Mouse (Mus musculus): Measurements from ENCODE around the gene Zfhx2.

The Zfhx2 gene

DNA sequence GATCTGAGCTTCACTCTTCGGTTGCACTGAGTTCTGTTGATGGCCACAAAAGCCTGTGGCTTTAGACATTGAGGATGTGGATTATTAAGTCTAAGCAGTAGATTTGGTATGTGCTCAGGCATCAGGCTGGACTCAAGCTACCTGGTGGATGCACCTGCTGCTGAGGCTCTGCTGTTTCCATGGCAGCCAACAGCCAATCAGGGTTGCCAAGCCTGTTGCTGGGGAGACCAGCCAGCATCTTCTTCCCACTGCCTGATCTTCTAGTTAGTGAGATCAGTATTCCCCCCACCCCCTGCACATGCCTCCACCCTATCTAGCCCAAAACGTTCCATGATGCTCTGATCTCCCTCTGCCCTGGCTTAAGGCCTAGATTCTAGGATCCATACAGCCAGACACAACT, 19.6 kb upstream of the Zfhx2 start:
- POLR2A ChIA-PET, result interaction anchor here in 1 of 4 experiments (0.7 kb wide), 1 partner anchor 820 kb away, joined by 3 read pairs; no protein-coding TSS in a partner anchor

DNA sequence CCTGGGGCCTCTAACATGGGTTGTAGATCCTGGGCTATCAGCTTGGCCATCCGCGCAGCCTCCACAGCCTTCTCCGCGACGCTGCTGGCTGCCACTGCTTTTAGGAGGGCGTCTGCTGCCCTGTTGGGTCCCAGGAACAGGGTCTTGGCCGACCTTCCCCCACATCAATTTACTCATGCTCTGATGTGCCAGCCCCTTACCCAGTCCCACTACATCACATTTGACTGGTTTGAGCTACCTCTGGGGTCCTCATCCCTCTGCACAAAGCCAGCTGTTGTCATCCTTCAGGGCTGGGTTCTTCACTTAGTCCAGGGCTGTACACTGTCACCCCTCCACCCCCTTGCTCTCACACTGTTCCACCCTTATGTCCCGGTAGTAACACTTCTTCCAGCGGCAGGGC, 18.0 kb upstream of the Zfhx2 start:
- ChIA-PET POLR2A (interaction anchor here in 3 of 4 experiments (0.6 to 1.1 kb wide), 5 partner anchors 10 to 501 kb away, joined by 3 read pairs; no protein-coding TSS in a partner anchor), CTCF (interaction anchor here in 3 of 4 experiments (0.6 to 1.5 kb wide), 14 partner anchors 11 to 420 kb away, joined by 3 to 9 read pairs (median 4); partner anchors contain the start of gene Ngdn (in 1 of the 3))

More for the DNA sequence above, 19.6 kb upstream of the Zfhx2 start:
- CTCF ChIA-PET, result interaction anchor here in 1 of 4 experiments (1.2 kb wide), 1 partner anchor 84 kb away, joined by 5 read pairs; no protein-coding TSS in a partner anchor

DNA sequence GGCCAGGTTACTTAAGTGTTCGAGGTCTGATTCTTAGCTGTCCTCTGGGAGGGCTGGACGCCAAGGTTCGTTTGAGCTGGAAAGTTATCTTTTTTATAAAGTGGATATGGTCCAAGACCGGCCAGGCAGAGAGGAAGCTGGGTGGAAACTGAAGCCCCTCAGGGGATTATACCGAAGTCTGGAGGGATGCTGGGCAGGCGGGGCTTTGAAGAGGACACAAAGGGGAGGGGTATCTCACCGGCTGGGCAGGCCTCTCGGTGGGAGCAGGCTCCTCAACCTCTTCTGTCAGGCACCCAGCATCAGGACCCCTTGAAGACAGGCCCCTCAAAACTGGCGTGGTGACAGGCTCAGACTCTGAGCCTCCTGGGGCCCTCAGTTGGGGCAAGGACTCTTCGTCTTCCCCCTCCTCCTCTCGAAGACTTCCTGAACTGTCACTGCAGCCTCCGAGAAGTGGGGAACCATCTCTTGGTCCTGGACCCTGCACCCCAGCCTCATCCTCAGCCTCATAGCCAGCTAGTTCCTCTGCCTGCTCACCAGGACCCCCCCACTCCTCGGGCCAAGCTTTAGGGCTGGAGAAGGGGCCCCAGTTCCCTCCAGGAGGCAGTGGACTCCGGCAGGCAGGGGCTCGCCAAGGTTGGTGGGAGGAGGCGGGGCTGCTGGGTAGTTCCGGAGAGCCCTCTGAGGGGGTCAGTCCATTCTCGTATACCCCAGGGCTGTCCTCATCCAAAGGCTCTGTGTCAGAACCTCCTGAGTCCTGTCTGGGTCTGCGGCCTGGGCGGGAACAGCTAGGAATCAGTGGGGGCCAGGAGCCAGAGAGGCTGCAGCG, 17.1 kb upstream of the Zfhx2 start:
- ChIA-PET POLR2A (interaction anchor here in 1 of 4 experiments (0.7 to 1.4 kb wide), 3 partner anchors 8 to 94 kb away, joined by 3 read pairs; partner anchors contain the start of genes Jph4 and Ngdn), CTCF (interaction anchor here in 1 of 4 experiments (0.6 to 1.5 kb wide), 12 partner anchors 11 to 421 kb away, joined by 3 to 9 read pairs (median 4); partner anchors contain the start of gene Ngdn)

DNA sequence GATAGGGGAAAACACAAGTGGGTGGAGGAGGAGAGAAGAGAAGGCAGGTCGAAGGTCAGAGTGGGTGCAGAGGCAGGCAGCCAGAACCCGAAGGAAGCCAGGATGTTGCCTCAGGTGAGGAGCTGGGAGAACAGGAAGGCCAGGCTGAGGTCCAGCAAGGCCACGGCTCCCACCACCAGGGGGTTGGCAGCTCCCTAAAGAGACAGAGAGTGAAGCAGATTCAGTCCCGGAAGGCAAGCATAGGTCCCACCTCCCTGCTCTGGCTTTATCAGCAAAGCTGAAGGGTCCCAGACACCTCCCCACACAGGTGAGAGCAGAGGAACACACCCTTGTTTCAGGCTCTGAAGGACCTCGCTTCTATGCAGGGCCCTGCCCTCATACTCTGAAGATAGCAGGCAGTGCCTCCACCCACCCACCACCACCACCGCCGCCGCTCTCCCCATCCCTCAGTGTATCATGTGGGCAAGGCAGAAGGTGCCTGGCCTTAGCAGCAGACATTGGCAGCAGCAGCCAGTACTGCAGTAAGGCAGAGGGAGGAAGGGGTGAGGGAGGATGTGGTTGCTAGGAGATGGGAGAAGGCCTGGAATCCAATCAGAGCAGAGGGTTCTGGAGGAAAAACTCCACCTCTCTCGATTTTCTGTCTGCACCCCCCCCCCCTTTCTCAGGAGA, 16.2 kb upstream of the Zfhx2 start:
- ChIA-PET POLR2A (interaction anchor here in 1 of 4 experiments (1.4 to 1.8 kb wide), 2 partner anchors 9 to 12 kb away, joined by 3 to 4 read pairs; partner anchors contain the start of gene Jph4), CTCF (interaction anchor here in 2 of 4 experiments (0.6 to 2.2 kb wide), 2 partner anchors 14 kb away, joined by 3 to 4 read pairs; partner anchors contain the start of gene Thtpa (in 1 of the 2))

DNA sequence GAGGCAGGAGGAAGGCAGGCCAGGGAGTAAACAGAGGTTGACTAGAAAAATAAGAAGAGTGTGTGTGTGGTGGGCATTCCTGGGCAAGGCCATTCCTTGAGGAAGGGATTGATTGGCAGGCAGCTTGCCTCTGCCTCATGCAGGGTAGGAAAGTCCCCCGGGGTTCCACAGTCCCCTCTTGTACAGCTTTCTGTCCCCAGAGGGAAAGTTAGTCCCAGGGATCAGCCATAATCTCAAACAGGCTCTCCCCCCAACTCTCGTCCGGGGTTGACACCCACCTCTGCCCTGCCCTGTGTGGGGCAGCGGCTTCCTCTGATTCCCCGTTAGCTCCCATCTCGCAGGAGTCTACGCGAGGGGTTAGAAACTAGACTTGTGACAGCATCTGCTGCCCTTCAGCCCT, 14.9 kb upstream of the Zfhx2 start:
- POLR2A ChIA-PET, result interaction anchor here in 3 of 4 experiments (0.7 to 1.9 kb wide), 19 partner anchors 9 to 454 kb away, joined by 3 to 11 read pairs (median 4); partner anchors contain the start of genes Ngdn (in 3 of the 3), Thtpa (in 3 of the 3), A730061H03Rik (in 2 of the 3) and Zfhx2 (in 1 of the 3)

DNA sequence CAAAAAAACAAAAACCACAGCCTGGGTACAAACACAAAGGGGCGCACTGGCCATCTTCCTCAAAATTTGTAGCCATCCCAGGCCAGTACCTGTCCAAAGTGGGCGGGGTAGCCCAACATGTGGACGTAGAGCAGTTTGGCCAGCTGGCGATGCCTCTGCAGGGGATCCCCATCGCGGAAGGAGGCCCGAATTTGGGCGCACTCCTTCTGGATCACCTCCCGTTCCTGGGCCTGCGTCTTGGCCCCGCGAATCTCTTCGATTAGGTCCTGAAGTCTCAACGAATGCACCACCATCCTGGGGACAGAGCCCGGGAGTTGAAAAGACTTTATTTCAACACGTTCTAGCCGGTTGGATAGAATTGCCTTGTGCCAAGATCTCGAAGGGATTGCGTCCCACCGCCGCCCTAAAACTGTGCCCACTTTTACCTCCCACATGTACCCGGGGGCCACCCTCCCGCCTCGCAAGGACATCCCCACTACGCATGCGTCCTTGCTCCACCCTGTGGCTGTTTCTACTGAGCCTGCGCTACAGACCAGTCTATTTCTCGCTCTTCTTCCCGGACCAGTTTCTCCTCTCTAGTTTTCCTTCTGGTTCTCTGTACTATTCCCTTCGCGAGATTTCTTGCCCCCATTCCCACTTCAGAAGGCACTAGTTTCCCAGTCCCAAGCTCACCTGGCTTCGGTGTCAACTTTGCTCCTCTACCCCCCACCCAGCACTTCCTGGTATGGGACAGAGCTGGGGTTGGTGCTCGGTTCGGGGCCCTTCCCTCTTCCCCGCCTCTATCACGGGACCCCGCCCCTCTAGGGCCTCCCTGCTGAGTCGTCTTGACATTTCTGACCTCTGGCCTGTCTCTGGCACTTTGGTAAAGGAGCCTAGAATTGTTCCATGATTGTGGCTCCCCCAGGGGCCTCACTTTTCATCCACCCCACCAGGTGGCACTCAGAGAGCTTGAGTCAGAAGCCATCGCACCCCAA, 14.0 kb upstream of the Zfhx2 start, which contains the start of gene Ap1g2:
TSS of gene Ap1g2 (minus strand) at position 758 of the 974 bp plus-strand sequence.
- CTCF ChIA-PET, result interaction anchor here (0.6 to 2.1 kb wide), 20 partner anchors 8 to 779 kb away, joined by 3 to 8 read pairs (median 4); partner anchors contain the start of genes Jph4 (in 2 of the 4), Ngdn (in 2 of the 4), Dhrs4 (in 1 of the 4) and Khnyn (in 1 of the 4)
- POLR2A ChIA-PET, result interaction anchor here in 3 of 4 experiments (0.7 to 1.9 kb wide), 21 partner anchors 9 to 454 kb away, joined by 3 to 11 read pairs (median 4); partner anchors contain the start of genes Ngdn (in 3 of the 3), Thtpa (in 3 of the 3), A730061H03Rik (in 2 of the 3) and Zfhx2 (in 1 of the 3)

More for the DNA sequence above, 14.9 kb upstream of the Zfhx2 start:
- CTCF ChIA-PET, result interaction anchor here in 3 of 4 experiments (0.9 to 2.2 kb wide), 17 partner anchors 9 to 372 kb away, joined by 3 to 8 read pairs (median 4); partner anchors contain the start of genes Jph4 (in 2 of the 3), Ngdn (in 2 of the 3), Dhrs4 (in 1 of the 3) and Thtpa (in 1 of the 3)

DNA sequence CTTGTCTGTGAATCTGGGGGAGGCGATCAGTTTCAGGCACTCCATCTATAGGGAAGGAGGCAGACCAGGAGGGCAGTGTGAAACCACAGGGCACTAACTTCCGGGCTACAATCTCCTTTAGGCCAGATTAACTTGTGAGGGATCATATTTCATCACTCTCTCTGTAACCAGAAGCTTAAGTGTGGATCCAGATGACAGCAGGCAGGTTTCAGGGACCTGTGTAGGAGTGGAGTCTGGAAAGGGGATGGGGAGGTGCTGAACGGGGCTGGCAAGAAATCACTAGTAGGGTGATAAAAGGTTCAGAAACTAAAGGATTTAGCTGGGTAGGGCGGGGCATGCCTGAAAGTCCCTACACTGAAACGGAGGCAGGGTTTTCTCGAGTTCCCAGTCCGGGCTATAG, 13.3 kb upstream of the Zfhx2 start:
- CTCF ChIA-PET, result interaction anchor here in 3 of 4 experiments (1.0 to 2.1 kb wide), 5 partner anchors 11 to 81 kb away, joined by 3 to 8 read pairs (median 4); partner anchors contain the start of gene Zfhx2 (in 1 of the 3)
- POLR2A ChIA-PET, result interaction anchor here in 2 of 4 experiments (0.9 to 1.9 kb wide), 6 partner anchors 8 to 455 kb away, joined by 3 to 11 read pairs (median 4); partner anchors contain the start of genes A730061H03Rik (in 1 of the 2) and Thtpa (in 1 of the 2)

DNA sequence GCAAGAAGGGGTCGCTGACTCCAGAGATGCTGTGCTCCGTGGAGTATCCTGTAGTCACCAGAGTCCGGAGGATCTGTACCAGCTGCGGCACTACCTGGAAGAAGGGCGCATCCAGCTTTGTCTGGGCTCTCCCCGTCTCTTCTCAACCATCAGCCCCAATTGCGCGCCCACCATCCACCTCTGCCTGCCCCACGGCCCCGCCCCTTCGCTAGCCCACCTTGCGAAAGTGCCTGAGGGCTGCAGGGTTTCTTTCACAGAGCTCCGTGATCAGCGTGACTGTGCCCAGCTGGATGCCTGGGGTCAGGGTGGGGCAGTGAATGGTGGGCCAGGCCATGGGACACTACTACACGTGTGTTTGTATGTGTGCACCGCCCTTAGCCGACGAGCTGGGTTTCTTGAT, 12.2 kb upstream of the Zfhx2 start:
- CTCF ChIA-PET, result interaction anchor here in 3 of 4 experiments (0.5 to 14.9 kb wide), 7 partner anchors 10 to 453 kb away, joined by 3 to 342 read pairs (median 4); partner anchors contain the start of gene Zfhx2 (in 1 of the 3)

DNA sequence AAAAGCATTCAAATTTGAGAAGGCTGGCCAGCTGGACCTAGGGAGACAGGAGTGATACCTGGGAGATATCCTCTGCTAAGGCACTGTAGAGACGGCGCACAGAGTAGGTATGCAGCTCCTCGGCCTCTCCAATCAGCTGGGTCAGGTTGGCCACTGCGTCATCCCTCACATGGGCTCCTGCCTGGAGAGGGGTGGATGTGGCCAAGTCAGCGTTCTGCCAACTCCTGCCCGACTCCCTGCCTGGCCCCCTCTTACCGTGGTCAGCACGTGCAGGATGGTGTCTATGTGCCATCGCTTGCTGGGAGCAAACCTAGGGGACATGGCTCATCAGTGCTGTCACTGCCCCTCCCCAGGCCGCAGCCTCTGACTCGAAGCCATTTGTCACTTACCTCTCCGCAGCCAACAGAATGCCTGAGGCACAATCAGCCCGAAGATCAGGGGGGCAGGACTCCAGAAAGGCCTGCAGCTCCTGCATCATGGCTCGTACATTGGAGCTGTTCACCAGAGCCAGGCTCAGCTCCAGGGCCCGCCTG, 10.2 kb upstream of the Zfhx2 start:
- ChIA-PET CTCF (interaction anchor here (0.5 to 14.9 kb wide), 7 partner anchors 20 to 87 kb away, joined by 3 to 342 read pairs (median 4); partner anchors contain the start of gene Ngdn (in 1 of the 4)), POLR2A (interaction anchor here in 1 of 4 experiments (0.5 to 1.6 kb wide), 7 partner anchors 8 to 908 kb away, joined by 3 to 5 read pairs (median 3); partner anchors contain the start of gene Zfhx2)

More for the DNA sequence above, 12.2 kb upstream of the Zfhx2 start:
- POLR2A ChIA-PET, result interaction anchor here in 2 of 4 experiments (0.7 to 1.5 kb wide), 7 partner anchors 9 to 89 kb away, joined by 3 read pairs; partner anchors contain the start of genes Ngdn (in 1 of the 2) and Thtpa (in 1 of the 2)

DNA sequence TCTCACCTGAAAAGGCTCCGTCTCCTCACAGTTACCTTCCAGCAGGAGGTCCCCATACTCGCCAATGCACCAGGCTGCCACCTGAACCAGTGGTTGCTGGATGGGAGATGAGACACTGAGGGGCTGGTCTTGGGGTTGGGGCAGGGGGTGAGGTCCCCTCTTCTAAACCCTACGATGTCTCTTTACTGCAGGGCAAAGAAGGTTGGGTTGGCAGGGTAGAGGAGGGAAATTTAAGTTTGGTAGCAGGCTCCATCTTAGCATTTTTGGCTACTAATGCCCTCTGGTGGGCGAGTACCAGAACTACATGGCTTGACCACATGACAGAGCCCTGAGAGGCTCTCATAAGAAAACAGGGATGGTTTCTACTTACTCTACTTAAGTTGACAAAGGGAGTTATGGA, 9.5 kb upstream of the Zfhx2 start:
- ChIA-PET POLR2A (interaction anchor here in 2 of 4 experiments (0.9 to 3.9 kb wide), 6 partner anchors 8 to 207 kb away, joined by 3 to 23 read pairs (median 4); no protein-coding TSS in a partner anchor), CTCF (interaction anchor here in 3 of 4 experiments (0.7 to 14.9 kb wide), 11 partner anchors 16 to 79 kb away, joined by 3 to 342 read pairs (median 4); no protein-coding TSS in a partner anchor)

DNA sequence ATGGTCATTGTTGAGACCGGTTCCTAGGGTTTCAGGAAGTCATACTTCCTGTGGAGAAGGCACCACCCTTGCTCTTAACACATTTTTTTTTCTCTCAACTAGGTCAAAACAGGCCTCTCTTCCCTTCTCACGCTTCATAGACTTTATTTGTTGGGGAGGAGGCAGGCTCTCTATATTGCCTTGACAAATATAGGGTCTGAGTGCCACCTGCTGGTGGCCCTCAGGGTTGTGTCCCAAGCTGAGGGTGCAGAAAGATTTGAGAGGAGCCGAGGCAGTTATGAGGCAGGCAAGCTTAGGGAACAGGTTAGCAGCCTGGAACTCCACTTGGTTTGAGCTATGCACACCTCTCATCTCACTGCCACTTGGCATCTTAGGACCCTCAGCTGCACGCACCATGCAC, 5.9 kb upstream of the Zfhx2 start:
- CTCF ChIA-PET, result interaction anchor here (0.5 to 14.9 kb wide), 43 partner anchors 8 to 1196 kb away, joined by 3 to 342 read pairs (median 4); partner anchors contain the start of genes Ngdn (in 2 of the 4), Ap1g2 (in 1 of the 4), Gm29776 (in 1 of the 4) and Nedd8 (in 1 of the 4)
- POLR2A ChIA-PET, result interaction anchor here (0.6 to 19.5 kb wide), 19 partner anchors 10 to 83 kb away, joined by 3 to 360 read pairs (median 3); partner anchors contain the start of gene Ngdn (in 2 of the 4)

DNA sequence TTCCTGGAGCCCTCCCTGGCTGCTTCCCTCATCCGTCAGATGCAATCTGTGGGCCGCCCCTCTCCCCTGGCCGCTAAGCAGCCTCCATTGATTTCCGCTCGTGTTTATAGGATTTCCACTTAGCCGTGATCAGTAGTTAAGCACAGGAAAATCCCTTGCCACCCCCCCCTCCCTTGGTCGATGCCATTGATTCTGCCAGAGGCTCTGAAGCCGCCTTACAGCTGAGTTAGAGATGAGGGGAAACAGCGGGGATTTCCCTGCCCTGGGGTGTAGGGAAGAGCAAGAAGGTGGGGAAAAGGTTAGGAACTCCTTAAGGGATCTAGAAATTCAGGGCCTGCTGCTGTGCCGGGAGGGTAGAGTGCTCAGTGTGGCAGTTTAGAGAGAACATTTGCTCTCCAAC, 5.5 kb upstream of the Zfhx2 start:
- CTCF ChIA-PET, result interaction anchor here (0.5 to 14.9 kb wide), 38 partner anchors 9 to 1196 kb away, joined by 3 to 342 read pairs (median 4); partner anchors contain the start of genes Ngdn (in 2 of the 4) and Ap1g2 (in 1 of the 4)

DNA sequence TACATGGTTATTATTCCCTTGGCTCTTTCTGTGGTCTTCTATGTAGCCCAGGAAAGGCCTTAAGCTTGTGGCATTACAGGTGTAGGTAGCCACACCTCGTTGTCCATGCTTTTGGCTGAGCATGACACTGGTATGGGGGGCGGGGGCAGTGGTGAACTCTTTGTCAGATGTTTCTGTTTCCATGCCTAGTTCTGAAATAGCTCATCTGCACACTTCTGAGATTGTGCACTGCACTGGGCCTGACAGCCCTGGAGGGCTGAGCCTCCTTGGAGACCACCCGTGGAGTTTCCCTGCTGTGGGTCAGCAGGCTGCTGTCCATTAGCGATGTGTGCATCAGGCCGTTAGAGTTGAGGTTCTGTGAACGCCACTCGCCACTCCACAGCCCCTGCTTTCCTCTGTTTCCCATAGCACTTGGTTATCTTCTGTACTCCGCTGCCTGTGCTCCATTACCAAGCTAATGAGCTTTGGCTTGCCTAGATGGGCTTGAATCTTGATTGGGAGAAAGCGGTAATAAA, 4.5 kb upstream of the Zfhx2 start:
- CTCF ChIA-PET, result interaction anchor here (0.7 to 14.9 kb wide), 18 partner anchors 10 to 309 kb away, joined by 3 to 342 read pairs (median 10); partner anchors contain the start of genes Jph4 (in 1 of the 4) and Ngdn (in 1 of the 4)
- POLR2A ChIA-PET, result interaction anchor here (0.8 to 19.5 kb wide), 18 partner anchors 8 to 495 kb away, joined by 3 to 360 read pairs (median 8); partner anchors contain the start of genes Ngdn (in 2 of the 4), Ap1g2 (in 1 of the 4), Jph4 (in 1 of the 4) and Psme2 (in 1 of the 4)

More for the DNA sequence above, 5.5 kb upstream of the Zfhx2 start:
- POLR2A ChIA-PET, result interaction anchor here (0.6 to 19.5 kb wide), 20 partner anchors 8 to 82 kb away, joined by 3 to 360 read pairs (median 4); partner anchors contain the start of gene Ngdn (in 2 of the 4)

DNA sequence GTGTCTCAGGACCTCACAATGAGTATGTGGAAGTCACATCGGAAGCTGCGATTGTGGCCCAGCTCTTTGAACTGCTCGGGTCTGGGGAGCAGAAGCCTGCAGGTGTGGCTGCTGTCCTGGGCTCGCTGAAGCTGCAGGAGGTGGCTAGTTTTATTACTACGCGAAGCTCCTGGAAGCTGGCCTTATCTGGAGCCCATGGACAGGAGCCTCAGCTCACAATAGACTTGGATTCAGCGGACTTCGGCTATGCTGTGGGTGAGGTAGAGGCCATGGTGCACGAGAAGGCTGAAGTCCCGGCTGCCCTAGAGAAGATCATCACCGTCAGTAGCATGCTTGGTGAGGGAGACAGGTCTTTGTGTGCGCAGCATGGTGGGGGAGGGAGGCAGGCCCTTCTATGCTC, 3.5 kb upstream of the Zfhx2 start:
- CTCF ChIA-PET, result interaction anchor here (0.5 to 14.9 kb wide), 18 partner anchors 11 to 367 kb away, joined by 3 to 342 read pairs (median 7); partner anchors contain the start of genes Jph4 (in 1 of the 4) and Ngdn (in 1 of the 4)
- POLR2A ChIA-PET, result interaction anchor here (0.6 to 19.5 kb wide), 26 partner anchors 9 to 496 kb away, joined by 3 to 360 read pairs (median 8); partner anchors contain the start of genes Ap1g2 (in 2 of the 4), Ngdn (in 2 of the 4), A730061H03Rik (in 1 of the 4) and Dcaf11 (in 1 of the 4)
